Mouse (Mus musculus) forebrain, postnatal 0 days (tissue): ENCODE results near the gene Nop58. TPM values are rescaled to one million over a fixed set of nuclear protein-coding genes. Genes with fewer than 3 reads are reported as not detected.

ENCODE experiments used
- ATAC-seq: fragments of 200-750 bp; cut with Nextera tagmentation; 2 replicates; pipeline ENCODE4 v1.8.0; 2017; ENCODE audit warnings: mild to moderate bottlenecking, moderate library complexity
- DNase-seq: peaks from one replicate; pipeline ENCODE4 v3.0.0-alpha.2; 2015
- H3K27ac ChIP-seq: fragments of 300-500 bp; sonication (generic); 2 replicates; pipeline ENCODE4 v1.5.1; 2014; ENCODE audit warnings: low read depth, mild to moderate bottlenecking, antibody characterized with exemption, low read length, moderate library complexity, mixed read lengths
- H3K27me3 ChIP-seq: fragments of 300-500 bp; sonication (generic); 2 replicates; pipeline ENCODE4 v1.6.1; 2014; ENCODE audit warnings: mild to moderate bottlenecking, low read length, mixed read lengths; ENCODE audit not compliant: insufficient read depth
- H3K36me3 ChIP-seq: fragments of 300-500 bp; sonication (generic); 2 replicates; pipeline ENCODE4 v1.6.1; 2014; ENCODE audit warnings: mild to moderate bottlenecking, moderate library complexity; ENCODE audit not compliant: insufficient read depth
- H3K4me1 ChIP-seq: fragments of 300-500 bp; sonication (generic); 2 replicates; pipeline ENCODE4 v1.6.1; 2014; ENCODE audit warnings: antibody characterized with exemption; ENCODE audit not compliant: insufficient read depth
- H3K4me2 ChIP-seq: fragments of 300-500 bp; sonication (generic); 2 replicates; pipeline ENCODE4 v1.6.1; 2014; ENCODE audit warnings: low read depth, mild to moderate bottlenecking, moderate library complexity
- H3K4me3 ChIP-seq: fragments of 300-500 bp; sonication (generic); 2 replicates; pipeline ENCODE4 v1.5.1; 2014; ENCODE audit warnings: low read depth, low read length, mixed read lengths
- H3K9ac ChIP-seq: fragments of 300-500 bp; sonication (generic); 2 replicates; pipeline ENCODE4 v1.6.1; 2014; ENCODE audit warnings: mild to moderate bottlenecking
- H3K9me3 ChIP-seq: fragments of 300-500 bp; sonication (generic); 2 replicates; pipeline ENCODE4 v1.6.1; 2016; ENCODE audit warnings: low read length
- CTCF ChIP-seq: sonication (generic); IDR thresholded peaks from 2 replicates; pipeline ENCODE4 v1.5.1; 2016; ENCODE audit warnings: antibody characterized with exemption, control low read depth, low read depth
- WGBS: fragments of 180-500 bp; shearing (Covaris S2); extraction: QIAGEN DNeasy Blood & Tissue Kit; methylation state at CpG from one replicate; pipeline ENCODE4 v1.1.7; 2014; 5-methylcytosine and 5-hydroxymethylcytosine counted together
- polyA plus RNA-seq: library from polyadenylated mRNA; unstranded; fragments of >200 nt; fragmentation: Nextera tagmentation; extraction: Ambion mirVana; gene quantifications from 2 replicates; pipeline ENCODE4 v1.2.1, GENCODE M21; 2015
- total RNA-seq: library from RNA; depleted of rRNA; stranded (reverse); fragments of >200 nt; gene quantifications from 2 replicates; pipeline ENCODE4 v1.2.3, GENCODE M21; 2014

Nop58 gene
- total and polyA plus RNA-seq, 2 experiments from 2014 or later = 91.1 to 143 TPM

GRCm38 (mm10) chr1:59653243-59653911, 31.4 kb upstream of the Nop58 start:
- TF ChIP-seq CTCF = no peak
- H3K4me3 ChIP-seq = no peak overlapping the region
- peaks cover 16% of the 10 kb centered on the region for H3K36me3 ChIP-seq
- no peak overlapping the region for H3K27ac ChIP-seq
- H3K27me3 ChIP-seq = no peaks in the 10 kb centered on the region
- no peak for DNase-seq
- no peak overlapping the region for H3K4me2 ChIP-seq
- WGBS = 98% methylated on average over 3 of the region's 3 CpGs
- no peaks in the 10 kb centered on the region for H3K4me1 ChIP-seq
- H3K9ac ChIP-seq = no peak overlapping the region
- no peaks in the 10 kb centered on the region for H3K9me3 ChIP-seq
- no peak for ATAC-seq

GRCm38 (mm10) chr1:59656244-59657171, 28.3 kb upstream of the Nop58 start:
- H3K9ac ChIP-seq = no peak overlapping the region
- H3K4me3 ChIP-seq = no peak overlapping the region
- H3K27ac ChIP-seq = no peak overlapping the region
- no peaks in the 10 kb centered on the region for H3K27me3 ChIP-seq
- H3K4me1 ChIP-seq = no peaks in the 10 kb centered on the region
- 89% methylated on average over 7 of the region's 7 CpGs for WGBS
- ATAC-seq (no peak), DNase-seq (no peak)
- H3K9me3 ChIP-seq = no peaks in the 10 kb centered on the region
- no peak overlapping the region for H3K4me2 ChIP-seq
- H3K36me3 ChIP-seq = peaks cover 4% of the 10 kb centered on the region; the same call in 1 of the 2 replicates
- TF ChIP-seq CTCF = 0 out of 2 replicates have a peak, but pooled peaks have one; percentile 31

- no peaks in the 10 kb centered on the region for H3K36me3 ChIP-seq
- H3K27ac ChIP-seq = no peak overlapping the region
- DNase-seq (no peak), ATAC-seq (no peak)
- H3K4me1 ChIP-seq = no peaks in the 10 kb centered on the region
- H3K4me3 ChIP-seq = no peak overlapping the region
- H3K9ac ChIP-seq = no peak overlapping the region
- no peaks in the 10 kb centered on the region for H3K27me3 ChIP-seq
- H3K9me3 ChIP-seq = no peaks in the 10 kb centered on the region
- WGBS = 92% methylated on average over 3 of the region's 3 CpGs
- H3K4me2 ChIP-seq = no peak overlapping the region
- no peak for TF ChIP-seq CTCF
These were observed 21.2 kb upstream of the Nop58 start for GRCm38 (mm10) chr1:59663456-59664135.

GRCm38 (mm10) chr1:59668871-59669270, 15.9 kb upstream of the Nop58 start:
- Histone ChIP-seq H3K27ac (no peak overlapping the region), H3K4me3 (no peak overlapping the region), H3K27me3 (no peaks in the 10 kb centered on the region), H3K36me3 (no peaks in the 10 kb centered on the region), H3K4me2 (no peak overlapping the region), H3K9ac (no peak overlapping the region), H3K9me3 (no peaks in the 10 kb centered on the region), H3K4me1 (peaks cover 5% of the 10 kb centered on the region; the same call in 1 of the 2 replicates)
- TF ChIP-seq CTCF = no peak
- 82% methylated on average over 2 of the region's 2 CpGs for WGBS
- no peak for ATAC-seq
- no peak for DNase-seq

- H3K36me3 ChIP-seq = no peaks in the 10 kb centered on the region
- no peaks in the 10 kb centered on the region for H3K9me3 ChIP-seq
- peak overlapping the region; percentile 83 for H3K4me2 ChIP-seq
- no peak for TF ChIP-seq CTCF
- peaks cover 5% of the 10 kb centered on the region; the same call in 1 of the 2 replicates for H3K4me1 ChIP-seq
- peak overlapping the region; percentile 93 for H3K9ac ChIP-seq
- peak overlapping the region; percentile 99 for H3K4me3 ChIP-seq
- WGBS = 2% methylated on average over 50 of the region's 54 CpGs
- no peaks in the 10 kb centered on the region for H3K27me3 ChIP-seq
- ATAC-seq = peak; percentile 76
- H3K27ac ChIP-seq = peak overlapping the region; percentile 93
- peak; percentile 20 for DNase-seq
These were observed 14.7 kb upstream of the Nop58 start for GRCm38 (mm10) chr1:59669962-59670630.

GRCm38 (mm10) chr1:59670641-59671168, 14.1 kb upstream of the Nop58 start, which contains the start of gene Sumo1:
TSS of gene Sumo1 (minus strand) at chr1:59670834.
- Histone ChIP-seq H3K4me1 (peaks cover 5% of the 10 kb centered on the region; the same call in 1 of the 2 replicates), H3K4me3 (peak within 1 kb of the TSS; percentile 99), H3K36me3 (no peaks in the 10 kb centered on the region), H3K9me3 (no peaks in the 10 kb centered on the region), H3K27ac (peak within 1 kb of the TSS; percentile 93), H3K9ac (peak within 1 kb of the TSS; percentile 93), H3K27me3 (no peaks in the 10 kb centered on the region), H3K4me2 (peak within 1 kb of the TSS; percentile 83)
- peak; percentile 94 for DNase-seq
- WGBS = 5% methylated on average over 36 of the region's 36 CpGs
- TF ChIP-seq CTCF = no peak
- peak; percentile 98 for ATAC-seq
